Mouse (Mus musculus) lung, embryonic 14.5 days (tissue): ENCODE results near the gene Nup98. TPM values are rescaled to one million over a fixed set of nuclear protein-coding genes. Genes with fewer than 3 reads are reported as not detected.
A peak's percentile ranks its signal among the peaks of the same experiment; 100 is the strongest.

ENCODE experiments used
- ATAC-seq: fragments of 200-750 bp; cut with Nextera tagmentation; 2 replicates; pipeline ENCODE4 v1.8.0; 2017; ENCODE audit warnings: mild to moderate bottlenecking, moderate TSS enrichment, moderate library complexity; ENCODE audit not compliant: insufficient read depth
- DNase-seq: peaks from one replicate; pipeline ENCODE4 v3.0.0-alpha.2; 2015
- H3K27ac ChIP-seq: fragments of 300-500 bp; sonication (generic); 2 replicates; pipeline ENCODE4 v1.5.1; 2014; ENCODE audit warnings: low read depth, mild to moderate bottlenecking, moderate library complexity
- H3K27me3 ChIP-seq: fragments of 300-500 bp; sonication (generic); 2 replicates; pipeline ENCODE4 v1.6.1; 2014; ENCODE audit warnings: low read length, control low read depth; ENCODE audit not compliant: insufficient read depth
- H3K36me3 ChIP-seq: fragments of 300-500 bp; sonication (generic); 2 replicates; pipeline ENCODE4 v1.6.1; 2014; ENCODE audit warnings: control low read depth; ENCODE audit not compliant: insufficient read depth
- H3K4me1 ChIP-seq: fragments of 300-500 bp; sonication (generic); 2 replicates; pipeline ENCODE4 v1.6.1; 2014; ENCODE audit warnings: antibody characterized with exemption, control low read depth; ENCODE audit not compliant: insufficient read depth
- H3K4me2 ChIP-seq: fragments of 300-500 bp; sonication (generic); 2 replicates; pipeline ENCODE4 v1.6.1; 2014; ENCODE audit warnings: mild to moderate bottlenecking
- H3K4me3 ChIP-seq: fragments of 300-500 bp; sonication (generic); 2 replicates; pipeline ENCODE4 v1.5.1; 2014; ENCODE audit warnings: low read depth, low read length
- H3K9ac ChIP-seq: fragments of 300-500 bp; sonication (generic); 2 replicates; pipeline ENCODE4 v1.6.1; 2014
- H3K9me3 ChIP-seq: fragments of 300-500 bp; sonication (generic); 2 replicates; pipeline ENCODE4 v1.6.1; 2016; ENCODE audit warnings: low read depth, low read length, control low read depth
- CTCF ChIP-seq: IDR thresholded peaks from 2 replicates; pipeline ENCODE4 v1.5.1; 2016; ENCODE audit warnings: antibody characterized with exemption, low read depth
- WGBS: fragments of 180-500 bp; shearing (Covaris S2); extraction: QIAGEN DNeasy Blood & Tissue Kit; methylation state at CpG from one replicate; pipeline ENCODE4 v1.1.7; 2014; 5-methylcytosine and 5-hydroxymethylcytosine counted together
- polyA plus RNA-seq: library from polyadenylated mRNA; unstranded; fragments of >200 nt; fragmentation: Nextera tagmentation; extraction: Ambion mirVana; gene quantifications from 2 replicates; pipeline ENCODE4 v1.2.1, GENCODE M21; 2014

Nup98 gene
- polyA plus RNA-seq, 1 experiment from 2014 or later = 50.7 TPM

DNA sequence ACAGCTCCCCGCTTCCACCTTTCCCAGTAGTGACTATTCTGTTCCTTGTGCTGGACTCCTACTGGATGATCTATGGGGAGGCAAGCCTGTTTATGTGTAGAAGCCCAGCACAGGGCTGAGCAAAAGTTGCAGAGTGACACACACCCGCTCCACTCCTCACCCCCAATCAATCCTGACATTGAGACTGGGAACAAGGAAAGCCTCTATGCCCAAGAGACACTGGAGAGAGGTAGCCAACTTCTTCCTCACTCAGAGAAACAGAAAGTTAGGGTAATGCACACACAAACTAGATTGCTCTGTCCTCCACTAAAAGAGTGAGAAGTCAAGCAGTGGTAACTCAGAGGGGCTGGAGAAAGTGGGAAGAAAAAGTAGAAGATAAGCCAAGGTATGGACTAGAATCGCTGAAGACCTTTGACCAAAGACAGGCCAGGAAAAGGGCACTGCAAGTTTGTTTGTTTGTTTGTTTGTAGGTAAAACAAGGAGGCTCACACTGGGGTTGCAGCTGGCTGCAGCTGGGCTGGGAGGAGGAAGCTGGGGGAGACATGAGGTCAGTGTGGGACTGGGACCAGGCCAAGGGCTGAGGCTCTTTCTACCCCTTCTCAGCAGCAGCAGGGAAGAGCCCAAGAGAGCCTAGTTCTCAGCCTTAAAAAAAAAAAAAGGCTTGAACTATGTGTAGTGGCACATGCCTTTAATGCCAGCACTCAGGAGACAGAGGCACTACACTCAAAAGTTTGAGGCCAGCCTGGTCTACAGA, 35.0 kb upstream of the Nup98 start:
- ATAC-seq (no peak), DNase-seq (no peak)
- Histone ChIP-seq H3K9ac (no peak overlapping the region), H3K4me1 (peaks cover 29% of the 10 kb centered on the region), H3K9me3 (no peaks in the 10 kb centered on the region), H3K4me3 (no peak overlapping the region), H3K4me2 (no peak overlapping the region), H3K36me3 (peaks cover 18% of the 10 kb centered on the region), H3K27me3 (no peaks in the 10 kb centered on the region), H3K27ac (0 out of 2 replicates have a peak overlapping the region, but pooled peaks have one; percentile 6)
- no peak for TF ChIP-seq CTCF
- WGBS = 79% methylated on average over 3 of the region's 3 CpGs

DNA sequence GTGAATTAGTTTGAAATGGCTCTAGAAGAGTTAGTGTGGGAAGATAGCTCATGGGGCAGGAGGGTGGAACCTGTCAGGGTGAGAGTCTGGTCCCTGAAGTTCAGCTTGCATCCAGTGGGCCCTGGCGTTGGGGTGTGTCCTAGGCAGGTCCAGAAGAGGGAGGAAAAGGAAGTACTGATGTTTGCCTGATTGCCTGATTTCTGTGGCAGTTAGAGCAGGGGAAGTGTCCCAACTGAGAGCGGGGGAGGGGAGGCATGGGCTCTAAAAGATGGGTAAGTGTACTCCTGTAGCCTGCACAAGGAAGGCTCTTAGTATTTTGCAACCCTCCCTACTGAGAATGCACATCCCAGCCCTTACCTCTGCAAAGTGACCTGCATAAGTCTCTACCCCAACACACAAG, 33.9 kb upstream of the Nup98 start:
- no peak for TF ChIP-seq CTCF
- 70% methylated on average over 2 of the region's 2 CpGs for WGBS
- DNase-seq (no peak), ATAC-seq (no peak)
- no peak overlapping the region for H3K9ac ChIP-seq
- H3K4me3 ChIP-seq = no peak overlapping the region
- peaks cover 27% of the 10 kb centered on the region for H3K36me3 ChIP-seq
- H3K4me1 ChIP-seq = peaks cover 29% of the 10 kb centered on the region
- H3K27me3 ChIP-seq = no peaks in the 10 kb centered on the region
- no peaks in the 10 kb centered on the region for H3K9me3 ChIP-seq
- no peak overlapping the region for H3K4me2 ChIP-seq
- H3K27ac ChIP-seq = no peak overlapping the region

DNA sequence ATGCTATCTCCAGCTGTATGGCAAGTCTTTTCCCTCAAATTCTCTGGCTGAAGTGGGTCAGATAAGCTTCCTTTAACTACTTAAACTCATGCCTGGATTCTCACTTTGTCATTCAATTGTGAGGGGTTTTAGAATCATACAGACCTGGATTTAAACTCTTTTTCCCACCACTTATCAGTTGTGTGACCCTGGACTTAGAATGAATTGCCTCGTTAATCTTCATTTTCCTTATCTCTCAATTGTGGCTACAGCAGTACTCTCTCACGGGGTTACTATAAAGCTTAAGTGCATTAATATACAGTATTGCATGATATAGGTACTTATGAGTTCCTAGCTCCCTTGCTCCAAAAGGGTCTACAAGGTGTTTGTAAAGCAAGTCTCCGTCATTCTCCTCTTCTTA, 32.9 kb upstream of the Nup98 start:
- no peak overlapping the region for H3K4me3 ChIP-seq
- peaks cover 37% of the 10 kb centered on the region for H3K36me3 ChIP-seq
- peaks cover 24% of the 10 kb centered on the region for H3K4me1 ChIP-seq
- H3K27me3 ChIP-seq = no peaks in the 10 kb centered on the region
- no peak overlapping the region for H3K9ac ChIP-seq
- DNase-seq (no peak), ATAC-seq (no peak)
- no peak overlapping the region for H3K4me2 ChIP-seq
- H3K27ac ChIP-seq = no peak overlapping the region
- H3K9me3 ChIP-seq = no peaks in the 10 kb centered on the region
- 53% methylated on average over 3 of the region's 3 CpGs for WGBS
- no peak for TF ChIP-seq CTCF

DNA sequence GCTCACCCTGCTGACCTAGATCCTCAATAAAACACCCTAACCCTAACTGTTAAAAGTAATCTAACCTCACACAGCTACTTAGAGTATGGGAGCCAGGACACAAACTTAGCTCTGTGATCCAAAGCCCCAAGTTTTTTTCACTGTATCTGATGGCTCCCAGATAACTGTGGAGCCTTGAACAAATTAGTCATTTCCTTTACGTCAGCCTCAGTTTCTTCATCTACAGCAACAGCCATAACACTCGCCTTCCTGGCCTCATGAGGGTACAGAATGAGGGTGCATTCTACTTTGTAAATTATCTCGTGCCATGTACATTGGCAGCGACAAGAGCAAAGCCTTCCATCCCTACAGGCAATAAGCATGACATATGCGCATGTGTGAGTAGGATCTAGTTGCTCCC, 32.4 kb upstream of the Nup98 start:
- TF ChIP-seq CTCF = no peak
- DNase-seq (no peak), ATAC-seq (no peak)
- Histone ChIP-seq H3K9ac (no peak overlapping the region), H3K4me3 (no peak overlapping the region), H3K4me2 (no peak overlapping the region), H3K4me1 (peaks cover 20% of the 10 kb centered on the region), H3K27ac (no peak overlapping the region), H3K27me3 (no peaks in the 10 kb centered on the region), H3K9me3 (no peaks in the 10 kb centered on the region), H3K36me3 (peaks cover 42% of the 10 kb centered on the region)
- 79% methylated on average over 5 of the region's 5 CpGs for WGBS

DNA sequence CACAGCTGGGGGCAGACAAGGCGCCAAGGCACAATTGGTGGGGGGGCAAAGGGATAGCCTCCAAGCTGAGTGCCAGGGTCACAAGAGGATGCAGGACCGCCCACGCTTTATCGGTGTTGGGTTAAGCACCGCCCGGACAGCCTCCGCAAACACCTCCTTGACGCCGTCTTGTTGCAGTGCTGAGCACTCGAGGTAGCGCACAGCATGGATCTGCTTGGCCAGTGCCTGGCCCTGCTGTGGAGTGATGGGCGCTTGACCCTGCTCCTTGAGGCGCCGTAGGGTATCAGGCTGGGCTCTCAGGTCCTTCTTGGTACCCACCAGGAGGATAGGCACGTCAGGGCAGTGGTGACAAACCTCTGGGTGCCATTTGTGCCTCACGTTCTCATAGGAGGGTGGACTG, 29.6 kb upstream of the Nup98 start:
- H3K4me2 ChIP-seq = no peak overlapping the region
- H3K27ac ChIP-seq = no peak overlapping the region
- peaks cover 69% of the 10 kb centered on the region for H3K36me3 ChIP-seq
- H3K4me1 ChIP-seq = peaks cover 6% of the 10 kb centered on the region; the same call in 1 of the 2 replicates
- DNase-seq = no peak
- no peaks in the 10 kb centered on the region for H3K27me3 ChIP-seq
- ATAC-seq = no peak
- H3K4me3 ChIP-seq = no peak overlapping the region
- H3K9me3 ChIP-seq = no peaks in the 10 kb centered on the region
- no peak for TF ChIP-seq CTCF
- WGBS = 83% methylated on average over 16 of the region's 16 CpGs
- H3K9ac ChIP-seq = no peak overlapping the region

DNA sequence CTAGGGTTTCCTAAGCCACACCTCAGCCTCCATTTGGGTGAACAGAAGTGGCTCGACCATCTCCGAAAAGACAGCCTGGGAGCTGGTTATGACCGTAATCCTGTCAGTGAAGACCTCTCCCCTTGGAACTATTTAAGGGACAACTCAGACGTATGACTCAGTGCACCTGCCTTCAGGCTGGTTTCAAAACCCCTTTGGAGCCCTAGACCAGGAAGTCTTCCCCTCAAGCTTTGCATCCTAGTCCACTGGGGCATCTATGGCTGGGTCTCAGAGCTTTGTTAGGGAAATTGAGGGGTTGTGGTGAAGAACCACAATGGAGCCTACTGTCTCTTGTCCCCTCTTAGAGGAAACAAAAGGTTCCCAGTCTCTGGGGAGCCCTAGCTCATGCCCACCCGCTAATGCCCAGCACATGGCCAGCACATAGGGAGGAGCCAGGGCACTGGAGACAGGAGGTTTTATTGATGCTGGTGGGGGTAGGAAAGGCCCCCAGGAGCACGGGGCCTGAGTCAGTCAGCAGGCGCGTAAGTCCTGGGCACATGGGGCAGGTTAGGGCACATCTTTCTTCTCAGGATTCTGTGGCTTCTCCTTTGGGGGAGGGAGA, 28.8 kb upstream of the Nup98 start:
- DNase-seq = no peak
- no peak overlapping the region for H3K4me3 ChIP-seq
- H3K36me3 ChIP-seq = peaks cover 68% of the 10 kb centered on the region
- no peaks in the 10 kb centered on the region for H3K9me3 ChIP-seq
- WGBS = 89% methylated on average over 8 of the region's 8 CpGs
- no peak overlapping the region for H3K4me2 ChIP-seq
- H3K27ac ChIP-seq = no peak overlapping the region
- no peak overlapping the region for H3K9ac ChIP-seq
- H3K4me1 ChIP-seq = no peaks in the 10 kb centered on the region
- ATAC-seq = no peak
- H3K27me3 ChIP-seq = no peaks in the 10 kb centered on the region
- TF ChIP-seq CTCF = no peak

DNA sequence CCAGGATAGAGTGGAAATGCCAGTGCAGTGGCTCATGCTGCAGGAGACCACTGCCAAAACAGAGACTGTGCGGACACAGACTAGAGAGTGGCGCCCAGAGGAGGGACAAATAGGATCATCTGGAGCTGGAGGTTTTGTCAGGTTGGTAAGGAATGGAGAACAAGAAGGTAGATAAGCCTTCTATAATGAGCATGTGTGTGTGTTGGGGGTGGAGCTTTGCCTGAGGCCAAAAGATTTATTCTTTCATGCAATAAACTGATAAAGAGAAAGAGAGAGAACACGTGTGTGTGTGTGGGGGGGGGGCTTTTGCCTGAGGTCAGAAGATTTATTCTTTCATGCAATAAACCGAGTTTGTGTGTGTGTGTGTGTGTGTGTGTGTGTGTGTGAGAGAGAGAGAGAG, 23.1 kb upstream of the Nup98 start:
- no peaks in the 10 kb centered on the region for H3K9me3 ChIP-seq
- no peak for ATAC-seq
- TF ChIP-seq CTCF = no peak
- peaks cover 50% of the 10 kb centered on the region for H3K36me3 ChIP-seq
- no peaks in the 10 kb centered on the region for H3K27me3 ChIP-seq
- H3K4me1 ChIP-seq = no peaks in the 10 kb centered on the region
- WGBS = 68% methylated on average over 4 of the region's 4 CpGs
- no peak overlapping the region for H3K4me2 ChIP-seq
- DNase-seq = no peak
- H3K4me3 ChIP-seq = no peak overlapping the region
- no peak overlapping the region for H3K27ac ChIP-seq
- H3K9ac ChIP-seq = no peak overlapping the region
